Mouse (Mus musculus) liver, adult 2 months (tissue): ENCODE data around the gene Nipal1. TPM values are rescaled to one million over a fixed set of nuclear protein-coding genes. Genes with fewer than 3 reads are reported as not detected.

Source experiments
- DNase-seq: peaks from one replicate; pipeline ENCODE4 v3.0.0-alpha.2; 2011; ENCODE audit warnings: low read depth, low spot score; ENCODE audit errors: extremely low read depth
- H3K27ac ChIP-seq: fragments of 200-500 bp; replicated peaks from 2 replicates; pipeline ENCODE4 v1.5.1; 2012; ENCODE audit warnings: low read depth, mild to moderate bottlenecking, control low read depth, inconsistent platforms, low read length; ENCODE audit not compliant: insufficient read depth
- H3K27me3 ChIP-seq: fragments of 200-500 bp; 2 replicates; pipeline ENCODE4 v1.6.1; 2012; ENCODE audit warnings: mild to moderate bottlenecking, moderate library complexity, low read length, inconsistent platforms; ENCODE audit not compliant: control insufficient read depth, insufficient read depth
- H3K36me3 ChIP-seq: fragments of 200-500 bp; 2 replicates; pipeline ENCODE4 v1.6.1; 2012; ENCODE audit warnings: low read length, inconsistent platforms; ENCODE audit not compliant: control insufficient read depth, insufficient read depth
- H3K4me1 ChIP-seq: fragments of 200-500 bp; 2 replicates; pipeline ENCODE4 v1.6.1; 2011; ENCODE audit warnings: low read length; ENCODE audit not compliant: control insufficient read depth, insufficient read depth
- H3K4me3 ChIP-seq: fragments of 200-500 bp; 2 replicates; pipeline ENCODE4 v1.5.1; 2011; ENCODE audit warnings: low read depth, mild to moderate bottlenecking, control low read depth, low read length, moderate library complexity; ENCODE audit not compliant: insufficient read depth
- H3K79me2 ChIP-seq: fragments of 200-500 bp; 2 replicates; pipeline ENCODE4 v1.6.1; 2012; ENCODE audit warnings: inconsistent platforms, mild to moderate bottlenecking, low read length, moderate library complexity; ENCODE audit not compliant: control insufficient read depth, insufficient read depth
- H3K9ac ChIP-seq: fragments of 200-500 bp; 2 replicates; pipeline ENCODE4 v1.6.1; 2012; ENCODE audit warnings: low read depth, mild to moderate bottlenecking, control low read depth, inconsistent platforms, low read length
- CTCF ChIP-seq: fragments of 200-500 bp; IDR thresholded peaks from 2 replicates; pipeline ENCODE4 v1.5.1; 2011; ENCODE audit warnings: low read depth, low read length, control low read depth
- POLR2A ChIP-seq: fragments of 200-500 bp; IDR thresholded peaks from 2 replicates; pipeline ENCODE4 v1.6.1; 2011; ENCODE audit warnings: low read length, control low read depth; ENCODE audit not compliant: insufficient read depth; ENCODE audit errors: extremely low read depth
- WGBS: fragments of 180-500 bp; shearing (Covaris S2); methylation state at CpG from one replicate; pipeline ENCODE4 v1.1.7; 2018; 5-methylcytosine and 5-hydroxymethylcytosine counted together
- polyA plus RNA-seq: library from polyadenylated mRNA; depleted of rRNA; stranded (reverse); fragments of >200 nt; gene quantifications from 2 replicates; pipeline ENCODE4 v1.2.3, GENCODE M21; 2012; rRNA removed
- total RNA-seq: library from RNA; depleted of rRNA; stranded (reverse); fragments of >200 nt; gene quantifications from 2 replicates; pipeline ENCODE4 v1.2.3, GENCODE M21; 2014; rRNA removed

Gene Nipal1
- total RNA-seq: 22.1 and 36.8 TPM in 2 replicates
- 3.0 and 5.2 TPM in 2 replicates for polyA plus RNA-seq

DNA sequence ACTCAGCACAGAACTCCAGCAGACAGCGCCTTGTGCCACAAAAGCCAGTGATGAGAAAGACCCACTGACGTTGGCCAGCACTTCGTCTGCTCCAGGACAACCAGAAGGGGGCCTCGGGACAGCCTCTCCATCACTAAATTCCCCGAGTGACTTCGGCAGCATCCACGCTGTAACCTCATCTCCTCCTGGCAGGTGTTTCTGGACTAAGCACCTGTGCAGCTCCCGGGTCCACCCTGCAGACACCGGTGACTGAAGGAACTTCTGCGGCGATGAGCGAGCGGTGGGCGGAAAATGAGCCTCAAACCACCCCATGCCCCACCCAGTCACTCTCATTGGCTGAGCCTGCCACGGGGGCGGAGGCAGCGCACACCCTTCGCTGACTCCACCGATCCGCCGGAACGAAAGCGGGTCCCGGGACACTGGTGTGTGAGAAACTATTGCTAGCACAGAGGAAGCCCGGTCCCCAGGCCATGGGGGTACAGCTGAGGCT lies at the start of gene Nipal1:
Nipal1 (plus strand) TSS at position 378 of the 490 bp plus-strand sequence.
- peak; percentile 53 for DNase-seq
- Histone ChIP-seq H3K36me3 (no peaks in the 10 kb centered on the region), H3K79me2 (no peaks in the 10 kb centered on the region), H3K27ac (no peak within 1 kb of the TSS; the same call in 1 of the 2 replicates), H3K27me3 (no peaks in the 10 kb centered on the region), H3K4me1 (peaks cover 7% of the 10 kb centered on the region), H3K4me3 (peak within 1 kb of the TSS; percentile 69), H3K9ac (peak within 1 kb of the TSS; percentile 70)
- TF ChIP-seq CTCF (peak; percentile 33), POLR2A (0 out of 2 replicates have a peak, but pooled peaks have one; percentile 36)
- WGBS: 1% methylated on average over 25 of the region's 25 CpGs

DNA sequence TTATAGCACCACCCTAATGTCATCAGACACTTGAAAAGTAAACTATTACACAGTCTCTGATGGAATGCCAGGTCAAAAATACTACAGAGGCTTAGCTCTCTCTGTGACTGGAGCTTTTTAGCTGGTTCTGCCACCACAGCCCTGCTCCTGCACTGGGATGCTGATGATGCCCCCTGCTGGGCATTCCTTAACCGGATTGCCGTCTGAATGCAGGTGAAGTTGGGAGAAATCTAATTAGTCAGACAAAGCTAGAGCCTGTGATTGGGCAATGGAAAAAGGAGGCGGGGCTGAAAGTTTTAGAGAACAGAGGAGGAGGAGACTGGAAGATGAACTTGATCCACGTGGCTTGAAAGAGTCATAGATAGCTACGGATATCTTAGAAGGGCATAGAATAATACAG lies 46.6 kb upstream of the Nipal1 start:
- H3K79me2 ChIP-seq: no peaks in the 10 kb centered on the region
- no peaks in the 10 kb centered on the region; the same call in 1 of the 2 replicates for H3K27me3 ChIP-seq
- DNase-seq: peak; percentile 82
- H3K27ac ChIP-seq: no peak overlapping the region
- TF ChIP-seq CTCF (peak; percentile 80), POLR2A (no peak)
- H3K9ac ChIP-seq: no peak overlapping the region
- H3K36me3 ChIP-seq: no peaks in the 10 kb centered on the region
- H3K4me3 ChIP-seq: no peak overlapping the region
- WGBS: 9% methylated on average over 5 of the region's 5 CpGs
- no peaks in the 10 kb centered on the region for H3K4me1 ChIP-seq

DNA sequence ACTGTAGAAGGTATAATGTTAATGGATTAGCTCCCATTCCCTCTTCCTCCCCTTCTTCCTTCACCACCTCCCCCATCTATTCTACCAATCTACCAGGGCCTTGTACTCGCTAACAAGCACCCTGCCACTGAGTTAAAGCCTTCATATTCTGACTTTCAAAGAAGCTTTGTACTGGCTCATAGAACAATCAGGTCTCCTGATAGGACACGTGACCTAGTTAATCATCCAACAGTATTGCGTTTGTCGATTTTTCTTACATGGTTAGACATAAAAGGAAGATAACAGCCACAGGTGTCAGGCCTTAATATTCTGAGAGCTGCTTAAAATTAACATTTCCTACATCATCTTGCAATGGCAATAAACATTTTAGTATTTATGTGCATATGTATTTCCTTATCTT lies 44.5 kb upstream of the Nipal1 start:
- Histone ChIP-seq H3K27me3 (no peaks in the 10 kb centered on the region; the same call in 1 of the 2 replicates), H3K27ac (no peak overlapping the region), H3K36me3 (no peaks in the 10 kb centered on the region), H3K4me3 (no peak overlapping the region), H3K9ac (no peak overlapping the region), H3K79me2 (no peaks in the 10 kb centered on the region), H3K4me1 (no peaks in the 10 kb centered on the region)
- TF ChIP-seq CTCF (no peak), POLR2A (no peak)
- WGBS: 80% methylated on average over 4 of the region's 4 CpGs
- peak; percentile 26 for DNase-seq

DNA sequence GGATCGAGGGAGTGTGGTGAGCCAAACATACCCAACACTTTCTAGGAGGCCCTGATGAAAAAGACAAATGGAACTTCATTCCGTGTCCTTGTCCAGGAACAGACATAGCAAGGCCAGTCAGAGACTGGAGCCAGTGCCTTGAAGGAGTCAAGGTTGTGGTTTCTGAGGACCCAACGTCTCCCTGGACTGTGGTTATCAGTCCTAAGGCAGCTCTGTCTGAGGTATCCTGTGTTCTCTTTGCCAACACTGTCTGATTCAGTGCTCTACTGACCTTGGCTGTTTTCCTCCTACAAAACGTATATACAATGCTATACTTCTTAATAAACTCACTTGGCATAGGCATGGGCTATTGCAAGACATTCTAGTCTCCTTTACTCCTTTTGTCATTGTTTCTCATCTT lies 30.2 kb upstream of the Nipal1 start:
- Histone ChIP-seq H3K27ac (no peak overlapping the region), H3K36me3 (no peaks in the 10 kb centered on the region), H3K4me1 (no peaks in the 10 kb centered on the region), H3K4me3 (no peak overlapping the region), H3K27me3 (no peaks in the 10 kb centered on the region), H3K9ac (no peak overlapping the region), H3K79me2 (no peaks in the 10 kb centered on the region)
- TF ChIP-seq CTCF (no peak), POLR2A (no peak)
- DNase-seq: no peak
- 79% methylated on average over 4 of the region's 4 CpGs for WGBS

DNA sequence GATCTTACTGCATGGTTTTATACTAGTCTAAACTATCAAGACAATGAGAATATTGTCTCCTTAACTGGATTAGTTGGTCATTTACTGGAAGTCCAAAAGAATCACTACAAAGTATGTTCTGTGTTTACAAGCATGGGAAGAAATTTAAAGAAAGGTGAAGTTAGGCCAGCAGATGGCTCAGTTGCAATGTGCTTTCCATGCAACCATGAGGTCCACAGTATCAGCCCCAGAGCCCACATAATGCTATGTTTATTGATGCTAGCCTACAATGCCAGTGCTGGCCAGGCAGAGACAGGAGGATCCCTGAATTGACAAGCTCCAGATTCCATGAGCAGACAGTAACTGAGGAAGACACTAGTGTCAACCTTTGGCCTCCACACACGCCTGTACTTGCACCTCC lies 26.6 kb upstream of the Nipal1 start:
- DNase-seq: peak; percentile 4
- Histone ChIP-seq H3K9ac (no peak overlapping the region), H3K79me2 (no peaks in the 10 kb centered on the region), H3K27ac (no peak overlapping the region), H3K4me1 (no peaks in the 10 kb centered on the region), H3K4me3 (no peak overlapping the region), H3K27me3 (no peaks in the 10 kb centered on the region), H3K36me3 (no peaks in the 10 kb centered on the region)
- TF ChIP-seq CTCF (no peak), POLR2A (no peak)
- 91% methylated on average over 1 of the region's 1 CpGs for WGBS

DNA sequence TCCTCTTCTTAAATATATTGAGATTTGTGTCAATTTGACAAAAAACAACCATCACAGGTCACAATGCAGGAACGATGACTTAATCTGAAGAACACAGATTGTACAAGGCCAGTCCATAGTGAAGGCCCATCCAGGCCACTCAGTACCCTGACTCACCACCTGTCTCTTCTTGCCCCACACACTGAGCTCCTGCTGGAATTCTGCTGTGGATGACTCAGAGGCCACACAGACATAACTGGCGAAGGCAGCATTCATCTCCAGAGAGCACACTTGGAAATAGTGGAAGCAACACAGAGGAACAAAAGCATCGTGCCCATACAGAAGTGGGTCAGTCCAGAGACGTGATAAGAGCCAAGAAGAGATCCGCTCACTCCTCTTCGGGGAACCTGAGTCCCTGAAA lies 17.6 kb upstream of the Nipal1 start:
- TF ChIP-seq CTCF (no peak), POLR2A (no peak)
- H3K36me3 ChIP-seq: no peaks in the 10 kb centered on the region
- H3K9ac ChIP-seq: no peak overlapping the region
- DNase-seq: no peak
- no peaks in the 10 kb centered on the region for H3K4me1 ChIP-seq
- H3K4me3 ChIP-seq: no peak overlapping the region
- no peaks in the 10 kb centered on the region for H3K27me3 ChIP-seq
- no peak overlapping the region for H3K27ac ChIP-seq
- 90% methylated on average over 6 of the region's 6 CpGs for WGBS
- no peaks in the 10 kb centered on the region for H3K79me2 ChIP-seq
